Mouse (Mus musculus) spleen, adult 12 weeks (tissue): ENCODE results near the gene Gpr18.
"Not testable (repeated sequence)": the region's sequence is repeated elsewhere in the genome, so short reads cannot be mapped to it uniquely, and the experiment has no call there.

Experiments used
- DNase-seq: peaks from one replicate; pipeline ENCODE4 v3.0.0; 2022; ENCODE audit warnings: low spot score

Gene Gpr18

GRCm38 (mm10) chr14:121884150-121884797, 31.3 kb downstream of the Gpr18 start:
- DNase-seq, result no peak

- no peak for DNase-seq
These were observed 34.4 kb downstream of the Gpr18 start for GRCm38 (mm10) chr14:121881211-121881610.

GRCm38 (mm10) chr14:121879266-121879840, 36.2 kb downstream of the Gpr18 start:
- no peak for DNase-seq

GRCm38 (mm10) chr14:121878859-121879206, 36.7 kb downstream of the Gpr18 start:
- no peak for DNase-seq

GRCm38 (mm10) chr14:121878176-121878858, 37.3 kb downstream of the Gpr18 start, which contains the start of gene Ubac2:
Gene Ubac2 (plus strand): TSS chr14:121878620.
- DNase-seq, result peak; percentile 98

GRCm38 (mm10) chr14:121877640-121878039, 37.9 kb downstream of the Gpr18 start:
- DNase-seq, result no peak

GRCm38 (mm10) chr14:121876860-121877259, 38.7 kb downstream of the Gpr18 start:
- no peak for DNase-seq

- not testable (repeated sequence) for DNase-seq
These were observed 39.4 kb downstream of the Gpr18 start for GRCm38 (mm10) chr14:121876190-121876589.

GRCm38 (mm10) chr14:121873646-121874045, 41.9 kb downstream of the Gpr18 start:
- no peak for DNase-seq

- no peak for DNase-seq
These were observed 42.4 kb downstream of the Gpr18 start for GRCm38 (mm10) chr14:121873172-121873571.

GRCm38 (mm10) chr14:121872760-121873159, 42.8 kb downstream of the Gpr18 start:
- no peak for DNase-seq

GRCm38 (mm10) chr14:121869111-121869510, 46.5 kb downstream of the Gpr18 start:
- no peak for DNase-seq

- no peak for DNase-seq
These were observed 49.0 kb downstream of the Gpr18 start for GRCm38 (mm10) chr14:121866574-121866973.

GRCm38 (mm10) chr14:121865162-121865561, 50.4 kb downstream of the Gpr18 start:
- peak; percentile 51 for DNase-seq
